Mouse (Mus musculus) embryonic facial prominence, embryonic 14.5 days (tissue): ENCODE measurements around the gene Gm16503. TPM values are rescaled to one million over a fixed set of nuclear protein-coding genes. Genes with fewer than 3 reads are reported as not detected.
"Not testable (repeated sequence)": the region's sequence is repeated elsewhere in the genome, so short reads cannot be mapped to it uniquely, and the experiment has no call there.

Experiments used
- ATAC-seq: fragments of 200-750 bp; cut with Nextera tagmentation; 2 replicates; pipeline ENCODE4 v1.8.0; 2017; ENCODE audit warnings: low read depth, moderate number of reproducible peaks, moderate TSS enrichment
- DNase-seq: peaks from one replicate; pipeline ENCODE4 v3.0.0-alpha.2; 2015; ENCODE audit warnings: low spot score
- H3K27ac ChIP-seq: fragments of 300-500 bp; sonication (generic); replicated peaks from 2 replicates; pipeline ENCODE4 v1.5.1; 2014; ENCODE audit warnings: low read depth, mild to moderate bottlenecking, low read length, moderate library complexity
- H3K27me3 ChIP-seq: fragments of 300-500 bp; sonication (generic); replicated peaks from 2 replicates; pipeline ENCODE4 v1.6.1; 2014; ENCODE audit warnings: low read length; ENCODE audit not compliant: control insufficient read depth, insufficient read depth
- H3K36me3 ChIP-seq: fragments of 300-500 bp; sonication (generic); 2 replicates; pipeline ENCODE4 v1.6.1; 2014; ENCODE audit warnings: low read length, mixed read lengths; ENCODE audit not compliant: control insufficient read depth, insufficient read depth
- H3K4me1 ChIP-seq: fragments of 300-500 bp; sonication (generic); 2 replicates; pipeline ENCODE4 v1.6.1; 2014; ENCODE audit warnings: antibody characterized with exemption, low read length; ENCODE audit not compliant: control insufficient read depth, insufficient read depth
- H3K4me2 ChIP-seq: fragments of 300-500 bp; sonication (generic); 2 replicates; pipeline ENCODE4 v1.6.1; 2014; ENCODE audit warnings: low read depth, mild to moderate bottlenecking, low read length, moderate library complexity, mixed read lengths
- H3K4me3 ChIP-seq: fragments of 300-500 bp; sonication (generic); 2 replicates; pipeline ENCODE4 v1.5.1; 2014; ENCODE audit warnings: low read depth, mild to moderate bottlenecking, low read length
- H3K9ac ChIP-seq: fragments of 300-500 bp; sonication (generic); 2 replicates; pipeline ENCODE4 v1.6.1; 2014; ENCODE audit warnings: low read depth, mild to moderate bottlenecking, low read length, moderate library complexity, mixed read lengths
- H3K9me3 ChIP-seq: fragments of 300-500 bp; sonication (generic); 2 replicates; pipeline ENCODE4 v1.6.1; 2016; ENCODE audit warnings: low read length; ENCODE audit not compliant: control insufficient read depth
- WGBS: fragments of 180-500 bp; shearing (Covaris S2); extraction: QIAGEN DNeasy Blood & Tissue Kit; methylation state at CpG from one replicate; pipeline ENCODE4 v1.1.7; 2014; 5-methylcytosine and 5-hydroxymethylcytosine counted together
- polyA plus RNA-seq: library from polyadenylated mRNA; unstranded; fragments of >200 nt; fragmentation: Nextera tagmentation; extraction: Ambion mirVana; gene quantifications from 2 replicates; pipeline ENCODE4 v1.2.1, GENCODE M21; 2014

The Gm16503 gene
- polyA plus RNA-seq, 1 experiment from 2014 or later: 0.39 TPM

- H3K27ac ChIP-seq, H3K4me2 ChIP-seq, H3K27me3 ChIP-seq, H3K4me1 ChIP-seq, H3K4me3 ChIP-seq, H3K36me3 ChIP-seq, ATAC-seq, DNase-seq, H3K9ac ChIP-seq: not testable (repeated sequence)
- peaks cover 27% of the 10 kb centered on the region for H3K9me3 ChIP-seq
- 82% methylated on average over 4 of the region's 4 CpGs for WGBS
These were observed 39.4 kb downstream of the Gm16503 start for GRCm38 (mm10) chr4:147579371-147579770.

GRCm38 (mm10) chr4:147586511-147587473 is 46.8 kb downstream of the Gm16503 start:
- H3K9ac ChIP-seq: no peak overlapping the region
- H3K27ac ChIP-seq: no peak overlapping the region
- 58% methylated on average over 1 of the region's 1 CpGs for WGBS
- H3K36me3 ChIP-seq: no peaks in the 10 kb centered on the region
- peaks cover 43% of the 10 kb centered on the region for H3K9me3 ChIP-seq
- DNase-seq (no peak), ATAC-seq (no peak)
- no peaks in the 10 kb centered on the region for H3K27me3 ChIP-seq
- H3K4me2 ChIP-seq: no peak overlapping the region
- H3K4me1 ChIP-seq: no peaks in the 10 kb centered on the region
- no peak overlapping the region for H3K4me3 ChIP-seq

Other genes with a start within 250 kb of the Gm16503 start
- gene Zfp988, start 234.5 kb upstream of the Gm16503 start, polyA plus RNA-seq: 0.09 TPM in 1 of 2 replicates, not detected in the other
- not detected in 2 replicates for gene Zfp978, start 178.9 kb upstream of the Gm16503 start, polyA plus RNA-seq
- gene Zfp982, start 47.8 kb upstream of the Gm16503 start, polyA plus RNA-seq: 4.2 and 5.8 TPM in 2 replicates
- gene Zfp985, start 13.1 kb downstream of the Gm16503 start, polyA plus RNA-seq: 0.08 and 0.17 TPM in 2 replicates
- gene Zfp979, start 102.3 kb downstream of the Gm16503 start, polyA plus RNA-seq: 3.2 and 4.4 TPM in 2 replicates
- gene Zfp534, start 162.3 kb downstream of the Gm16503 start, polyA plus RNA-seq: not detected in 2 replicates